Mouse (Mus musculus) forebrain, embryonic 11.5 days (tissue): ENCODE measurements around the gene Hephl1. TPM values are rescaled to one million over a fixed set of nuclear protein-coding genes. Genes with fewer than 3 reads are reported as not detected.

ENCODE experiments used
- ATAC-seq: fragments of 200-750 bp; cut with Nextera tagmentation; replicated peaks from 2 replicates; pipeline ENCODE4 v1.8.0; 2017; ENCODE audit warnings: moderate TSS enrichment; ENCODE audit not compliant: low FRiP score
- DNase-seq: peaks from one replicate; pipeline ENCODE4 v3.0.0-alpha.2; 2017; ENCODE audit warnings: low spot score
- H3K27ac ChIP-seq: fragments of 300-500 bp; sonication (generic); 2 replicates; pipeline ENCODE4 v1.5.1; 2014; ENCODE audit warnings: low read depth, low read length
- H3K27me3 ChIP-seq: fragments of 300-500 bp; sonication (generic); 2 replicates; pipeline ENCODE4 v1.6.1; 2014; ENCODE audit warnings: mild to moderate bottlenecking, low read length, mixed read lengths; ENCODE audit not compliant: control insufficient read depth, insufficient read depth
- H3K36me3 ChIP-seq: fragments of 300-500 bp; sonication (generic); 2 replicates; pipeline ENCODE4 v1.6.1; 2014; ENCODE audit warnings: mild to moderate bottlenecking, low read length, moderate library complexity, mixed read lengths; ENCODE audit not compliant: control insufficient read depth, insufficient read depth
- H3K4me1 ChIP-seq: fragments of 300-500 bp; sonication (generic); replicated peaks from 2 replicates; pipeline ENCODE4 v1.6.1; 2014; ENCODE audit warnings: low read length, mixed read lengths; ENCODE audit not compliant: control insufficient read depth, insufficient read depth
- H3K4me2 ChIP-seq: fragments of 300-500 bp; sonication (generic); 2 replicates; pipeline ENCODE4 v1.6.1; 2014; ENCODE audit warnings: low read depth, mild to moderate bottlenecking, low read length, moderate library complexity, mixed read lengths; ENCODE audit not compliant: severe bottlenecking
- H3K4me3 ChIP-seq: fragments of 300-500 bp; sonication (generic); 2 replicates; pipeline ENCODE4 v1.5.1; 2014; ENCODE audit warnings: low read depth, low read length
- H3K9ac ChIP-seq: fragments of 300-500 bp; sonication (generic); 2 replicates; pipeline ENCODE4 v1.6.1; 2014; ENCODE audit warnings: low read length
- H3K9me3 ChIP-seq: fragments of 300-500 bp; sonication (generic); 2 replicates; pipeline ENCODE4 v1.6.1; 2016; ENCODE audit warnings: low read length, mixed read lengths; ENCODE audit not compliant: control insufficient read depth
- WGBS: fragments of 180-500 bp; shearing (Covaris S2); extraction: QIAGEN DNeasy Blood & Tissue Kit; methylation state at CpG from one replicate; pipeline ENCODE4 v1.1.7; 2014; 5-methylcytosine and 5-hydroxymethylcytosine counted together
- polyA plus RNA-seq: library from polyadenylated mRNA; unstranded; fragments of >200 nt; fragmentation: Nextera tagmentation; extraction: Ambion mirVana; gene quantifications from 2 replicates; pipeline ENCODE4 v1.2.1, GENCODE M21; 2014

The Hephl1 gene
- not detected in 2 replicates for polyA plus RNA-seq

DNA sequence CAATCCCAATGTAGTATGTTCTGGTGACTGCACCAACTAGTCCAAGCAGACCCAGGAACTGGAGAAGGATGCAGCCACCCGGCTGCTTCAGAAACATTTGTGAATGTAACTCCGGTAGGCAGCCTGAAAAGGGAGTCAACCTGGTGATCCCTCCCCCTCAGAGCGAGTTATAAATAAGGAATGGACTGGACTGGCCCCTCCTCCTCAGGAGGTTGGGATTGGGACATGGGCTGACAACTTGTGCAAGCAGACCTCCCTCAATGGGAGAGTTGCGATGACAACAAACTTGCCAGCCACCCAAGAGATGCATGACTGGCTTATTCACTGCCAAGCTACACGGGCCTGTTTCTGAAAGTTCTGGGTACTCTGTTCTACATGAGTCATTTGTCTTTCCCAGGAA lies at the start of gene Hephl1:
Gene Hephl1, minus strand, starts transcription at position 101 of the 400 bp plus-strand sequence.
- H3K4me3 ChIP-seq = no peak within 1 kb of the TSS
- H3K9me3 ChIP-seq = no peaks in the 10 kb centered on the region
- 81% methylated on average over 5 of the region's 5 CpGs for WGBS
- ATAC-seq (no peak), DNase-seq (no peak)
- H3K4me2 ChIP-seq = no peak within 1 kb of the TSS
- H3K4me1 ChIP-seq = no peaks in the 10 kb centered on the region
- no peak within 1 kb of the TSS for H3K27ac ChIP-seq
- no peaks in the 10 kb centered on the region for H3K27me3 ChIP-seq
- no peaks in the 10 kb centered on the region for H3K36me3 ChIP-seq
- H3K9ac ChIP-seq = no peak within 1 kb of the TSS

DNA sequence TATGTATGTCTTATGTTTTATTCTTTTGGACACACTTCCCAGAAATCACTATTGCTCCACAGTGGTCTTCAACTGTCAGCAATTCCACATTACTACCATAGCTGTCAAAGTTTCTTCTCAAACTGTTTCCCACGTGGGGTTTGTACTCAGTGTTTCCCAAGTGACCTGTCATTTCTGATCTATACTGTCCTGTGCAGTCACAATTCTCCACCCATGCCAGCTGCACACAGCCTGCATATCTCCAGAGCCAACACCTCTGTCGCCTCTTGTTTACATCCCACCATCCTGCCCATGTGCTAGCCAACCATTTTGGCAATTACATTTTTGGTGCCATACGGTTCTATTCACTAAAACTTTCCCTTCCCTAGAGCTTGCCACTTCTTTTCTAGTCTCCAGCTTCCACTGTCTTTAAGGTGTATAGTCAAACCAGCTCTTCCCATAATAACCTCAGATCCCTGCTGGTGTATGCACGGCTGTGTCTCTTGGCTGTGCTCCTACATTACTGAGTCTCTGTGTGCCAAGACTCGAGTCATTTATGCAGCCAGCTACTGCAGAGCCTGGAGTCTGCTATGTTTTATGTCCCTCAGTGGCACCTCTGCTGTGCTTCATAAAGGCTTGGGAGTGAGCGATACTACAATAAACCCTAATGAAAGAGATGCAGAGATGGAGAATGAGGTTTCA lies 37.5 kb upstream of the Hephl1 start:
- ATAC-seq (no peak), DNase-seq (no peak)
- Histone ChIP-seq H3K4me2 (no peak overlapping the region), H3K9ac (no peak overlapping the region), H3K9me3 (no peaks in the 10 kb centered on the region), H3K27ac (no peak overlapping the region), H3K36me3 (no peaks in the 10 kb centered on the region), H3K4me3 (no peak overlapping the region), H3K27me3 (no peaks in the 10 kb centered on the region), H3K4me1 (no peaks in the 10 kb centered on the region)
- WGBS = 85% methylated on average over 6 of the region's 6 CpGs

DNA sequence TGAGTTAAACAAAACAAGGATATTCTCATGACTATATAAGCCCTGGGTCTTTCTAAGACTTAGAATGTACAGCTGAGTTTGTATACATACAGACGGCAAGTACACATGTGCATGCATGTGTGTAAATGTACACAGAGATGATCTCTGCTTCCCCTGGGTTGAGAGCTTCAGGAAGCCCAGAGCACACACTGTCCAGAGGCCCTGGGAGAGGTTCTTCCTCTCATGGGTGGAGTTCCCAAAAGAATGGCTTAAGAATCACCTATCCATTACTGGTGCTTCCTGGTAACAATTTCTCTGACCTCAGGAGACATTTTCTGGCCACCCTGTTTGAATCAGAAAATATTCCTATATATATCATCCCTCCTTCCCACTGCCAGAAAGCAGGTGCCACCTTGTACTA lies 28.6 kb upstream of the Hephl1 start:
- Histone ChIP-seq H3K4me2 (no peak overlapping the region), H3K9me3 (no peaks in the 10 kb centered on the region), H3K27me3 (no peaks in the 10 kb centered on the region), H3K4me3 (no peak overlapping the region), H3K36me3 (no peaks in the 10 kb centered on the region), H3K27ac (no peak overlapping the region), H3K4me1 (no peaks in the 10 kb centered on the region), H3K9ac (no peak overlapping the region)
- no peak for ATAC-seq
- 85% methylated on average over 1 of the region's 1 CpGs for WGBS
- no peak for DNase-seq

DNA sequence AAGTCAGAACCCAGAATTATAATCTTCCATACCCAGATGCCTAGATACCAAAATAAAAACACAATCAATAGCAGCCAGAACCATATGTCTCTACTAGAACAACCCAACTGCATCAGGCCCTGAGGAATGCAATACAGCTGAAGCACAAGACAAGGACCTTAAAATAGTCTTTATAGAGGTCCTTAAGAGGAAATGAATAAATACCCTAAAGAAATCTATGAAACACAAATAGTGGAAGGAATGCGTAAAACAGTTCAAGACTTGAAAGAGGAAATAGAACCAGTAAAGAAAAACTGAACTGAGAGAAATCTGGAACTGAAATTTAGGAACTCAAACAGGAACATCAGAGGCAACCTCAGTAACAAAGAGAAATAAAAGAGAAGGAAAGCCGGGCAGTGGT lies 14.0 kb upstream of the Hephl1 start:
- Histone ChIP-seq H3K27me3 (no peaks in the 10 kb centered on the region), H3K36me3 (no peaks in the 10 kb centered on the region), H3K4me1 (no peaks in the 10 kb centered on the region), H3K9ac (no peak overlapping the region), H3K9me3 (no peaks in the 10 kb centered on the region), H3K27ac (no peak overlapping the region), H3K4me2 (no peak overlapping the region), H3K4me3 (no peak overlapping the region)
- DNase-seq (no peak), ATAC-seq (no peak)
- 93% methylated on average over 2 of the region's 2 CpGs for WGBS

DNA sequence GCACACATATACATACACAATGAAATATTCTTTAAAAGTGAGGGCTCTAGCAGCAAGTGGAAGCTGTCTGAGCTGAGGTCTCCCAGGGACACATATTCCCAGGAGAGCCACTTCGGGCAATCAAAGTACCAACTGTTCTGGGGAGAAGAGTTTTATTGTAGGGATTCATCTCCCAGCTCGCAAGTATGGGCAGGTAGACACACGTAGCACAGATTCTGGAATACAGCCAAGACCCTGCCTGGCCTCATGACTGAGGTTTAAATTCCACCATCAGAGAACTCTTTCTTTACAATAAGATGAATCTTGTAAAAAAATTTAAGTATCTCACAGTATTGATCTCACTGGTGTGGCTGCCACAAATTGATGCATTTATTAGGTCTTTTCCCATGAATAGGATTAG lies 10.5 kb upstream of the Hephl1 start:
- H3K27ac ChIP-seq = no peak overlapping the region
- no peak overlapping the region for H3K9ac ChIP-seq
- H3K9me3 ChIP-seq = no peaks in the 10 kb centered on the region
- H3K4me2 ChIP-seq = no peak overlapping the region
- DNase-seq = no peak
- no peak for ATAC-seq
- H3K27me3 ChIP-seq = no peaks in the 10 kb centered on the region
- H3K4me1 ChIP-seq = no peaks in the 10 kb centered on the region
- H3K4me3 ChIP-seq = no peak overlapping the region
- WGBS = 88% methylated on average over 3 of the region's 3 CpGs
- no peaks in the 10 kb centered on the region for H3K36me3 ChIP-seq

DNA sequence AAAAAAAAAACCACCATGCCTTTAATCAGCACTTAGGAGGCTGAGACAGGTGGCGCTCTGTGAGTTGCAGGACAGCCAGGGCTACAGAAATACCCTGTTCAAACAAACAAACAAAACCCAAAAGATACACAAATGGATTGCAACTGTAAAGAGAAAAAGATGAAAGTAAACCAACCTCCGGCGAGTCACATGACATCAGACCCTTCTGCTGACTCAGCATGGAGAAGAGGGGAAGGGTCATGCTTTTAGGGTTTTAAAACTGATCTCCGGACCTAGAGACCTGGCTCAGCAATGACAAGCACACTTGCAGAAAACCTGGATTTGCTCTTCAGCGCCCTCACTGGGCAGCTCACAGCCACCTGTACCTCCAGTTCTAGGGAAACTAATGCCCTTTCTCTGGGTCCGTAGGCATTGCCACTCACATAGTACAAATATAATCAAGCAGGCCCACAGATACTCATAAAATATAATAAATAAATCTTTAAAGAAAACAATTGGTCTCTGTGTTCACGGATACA lies 9.0 kb upstream of the Hephl1 start:
- H3K4me1 ChIP-seq = no peaks in the 10 kb centered on the region
- 59% methylated on average over 7 of the region's 7 CpGs for WGBS
- no peak overlapping the region for H3K4me2 ChIP-seq
- no peak overlapping the region for H3K4me3 ChIP-seq
- no peaks in the 10 kb centered on the region for H3K36me3 ChIP-seq
- DNase-seq = no peak
- no peaks in the 10 kb centered on the region for H3K9me3 ChIP-seq
- no peak overlapping the region for H3K27ac ChIP-seq
- no peaks in the 10 kb centered on the region for H3K27me3 ChIP-seq
- no peak overlapping the region for H3K9ac ChIP-seq
- ATAC-seq = no peak

DNA sequence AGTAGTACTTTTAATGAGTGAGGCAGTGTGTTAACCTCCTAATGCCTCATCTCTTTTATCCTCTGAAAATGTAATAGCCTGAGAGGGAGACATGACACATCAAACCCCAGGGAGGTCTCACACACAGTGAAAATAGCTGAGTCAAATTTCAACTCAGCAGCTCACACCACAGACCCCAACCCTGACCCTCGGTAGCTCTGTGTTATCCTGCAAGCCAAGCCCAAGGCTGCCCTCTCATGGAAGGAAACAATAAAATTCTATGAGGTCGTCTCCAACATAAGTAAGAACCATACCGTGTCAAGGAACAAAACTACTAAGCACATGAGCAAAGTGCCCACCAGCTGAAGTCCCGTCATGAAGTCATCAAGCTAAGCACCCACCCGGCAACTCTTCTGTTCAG lies 8.3 kb upstream of the Hephl1 start:
- Histone ChIP-seq H3K4me3 (no peak overlapping the region), H3K4me2 (no peak overlapping the region), H3K36me3 (no peaks in the 10 kb centered on the region), H3K27me3 (no peaks in the 10 kb centered on the region), H3K27ac (no peak overlapping the region), H3K9ac (no peak overlapping the region), H3K4me1 (no peaks in the 10 kb centered on the region), H3K9me3 (no peaks in the 10 kb centered on the region)
- ATAC-seq (no peak), DNase-seq (no peak)
- 61% methylated on average over 5 of the region's 5 CpGs for WGBS

DNA sequence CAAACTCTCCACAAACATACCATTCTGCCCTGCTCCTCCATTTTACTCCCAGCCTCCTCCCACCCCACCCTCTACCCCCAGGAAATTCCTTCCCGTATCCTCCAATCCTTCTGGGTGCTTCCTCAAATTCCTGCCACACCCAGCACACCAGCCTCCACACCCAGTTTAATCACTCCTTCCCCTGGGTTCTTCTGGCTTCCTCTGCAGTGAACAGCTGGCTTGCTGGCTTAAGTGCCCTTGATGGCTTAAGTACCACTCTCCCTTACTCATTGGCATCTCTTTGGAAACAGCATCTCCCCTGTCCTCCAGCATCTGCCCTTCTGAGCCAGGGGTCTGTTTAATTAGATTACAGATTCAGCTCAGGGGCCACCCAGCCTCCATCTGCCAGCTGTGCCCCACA lies 7.6 kb upstream of the Hephl1 start:
- Histone ChIP-seq H3K36me3 (no peaks in the 10 kb centered on the region), H3K4me2 (no peak overlapping the region), H3K27me3 (no peaks in the 10 kb centered on the region), H3K9me3 (no peaks in the 10 kb centered on the region), H3K4me3 (no peak overlapping the region), H3K9ac (no peak overlapping the region), H3K27ac (no peak overlapping the region), H3K4me1 (no peaks in the 10 kb centered on the region)
- no peak for DNase-seq
- ATAC-seq = no peak
- 63% methylated on average over 1 of the region's 1 CpGs for WGBS

DNA sequence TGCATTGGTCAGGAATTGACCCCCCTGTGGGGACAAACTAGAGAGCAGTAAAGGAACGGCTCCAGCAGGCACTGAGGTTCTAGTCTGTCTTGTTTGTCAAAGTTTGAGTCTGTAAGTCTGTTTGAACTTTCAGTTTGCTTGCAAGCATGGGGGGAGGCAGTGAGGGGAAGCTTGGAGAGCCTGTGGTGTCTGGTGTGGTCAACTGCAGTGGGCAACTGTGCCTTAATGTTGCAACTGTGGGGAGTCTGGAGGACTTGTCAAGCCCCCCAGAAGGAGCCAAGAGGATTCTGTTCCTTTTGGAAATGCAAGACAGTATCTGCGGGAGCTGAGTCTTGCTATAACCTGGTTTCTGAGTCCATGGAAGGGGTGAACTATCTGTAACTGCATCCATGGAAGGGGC lies 4.3 kb upstream of the Hephl1 start:
- Histone ChIP-seq H3K27ac (no peak overlapping the region), H3K4me2 (no peak overlapping the region), H3K9me3 (no peaks in the 10 kb centered on the region), H3K27me3 (no peaks in the 10 kb centered on the region), H3K4me1 (no peaks in the 10 kb centered on the region), H3K9ac (no peak overlapping the region), H3K4me3 (no peak overlapping the region), H3K36me3 (no peaks in the 10 kb centered on the region)
- DNase-seq (no peak), ATAC-seq (no peak)
- WGBS = 93% methylated on average over 2 of the region's 2 CpGs
